Mouse (Mus musculus): Measurements from ENCODE around the gene St6galnac6. TPM values are rescaled to one million over a fixed set of nuclear protein-coding genes. Genes with fewer than 3 reads are reported as not detected.

St6galnac6 gene
- total and polyA plus RNA-seq, 3 experiments = 12.5 to 26.5 TPM; not detected in 1

DNA sequence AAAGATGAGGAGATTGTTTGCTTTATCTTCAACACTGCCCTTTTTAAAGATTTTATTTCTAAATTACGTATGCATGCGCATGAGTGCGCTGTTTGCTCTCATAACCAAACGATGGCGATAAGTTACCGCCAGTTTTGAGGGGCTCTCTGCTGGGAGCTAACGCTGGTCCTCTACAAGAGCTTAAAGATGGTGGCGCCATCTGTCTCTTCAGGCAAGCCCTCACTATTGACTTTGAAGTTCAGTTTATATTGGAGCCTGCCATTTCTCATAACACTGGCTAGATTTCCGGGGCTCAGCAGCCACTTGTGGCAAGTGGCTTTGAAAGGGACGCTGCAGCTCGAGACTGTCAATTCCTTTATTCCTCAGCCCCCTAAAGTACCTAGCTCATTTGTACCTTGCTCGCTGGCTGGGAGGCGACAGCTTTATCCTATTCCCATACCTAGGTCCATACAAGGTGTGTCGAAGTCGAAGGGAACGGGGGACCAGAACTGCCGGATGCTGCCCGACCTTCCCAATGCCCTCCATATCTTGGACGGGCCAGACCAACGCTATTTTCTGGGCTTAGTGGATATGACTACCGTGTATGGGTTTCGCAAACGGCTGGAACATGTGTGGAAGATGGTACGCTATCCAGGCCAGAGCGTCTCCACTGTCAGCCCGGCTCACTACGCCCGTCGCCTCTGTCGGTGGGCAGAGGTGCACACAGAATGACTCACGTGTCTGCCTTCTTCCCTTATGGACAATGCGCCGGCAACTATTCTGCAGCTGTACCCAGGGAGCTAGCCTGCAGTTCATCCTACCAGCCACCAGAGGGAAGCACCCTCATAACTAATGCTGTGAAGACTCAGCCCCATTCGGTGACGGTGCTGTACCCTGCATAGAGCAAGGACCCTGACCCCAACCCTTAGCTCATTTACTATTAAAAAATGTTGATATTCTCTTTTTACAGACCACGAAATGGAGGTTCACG is 16.4 kb upstream of the St6galnac6 start:
- Histone ChIP-seq H3K79me2 (ENCODE audit: control insufficient read depth, insufficient read depth, low read length, poor library complexity) (peaks cover 12% of the 10 kb centered on the region), H3K4me1 (ENCODE audit: control insufficient read depth in 1 of 2, insufficient read depth in 2 of 2, low read length in 2 of 2) (peaks cover 0 to 22% of the 10 kb centered on the region in 2 experiments; a peak in 2 of 4 replicates), H3K36me3 (ENCODE audit: control insufficient read depth in 1 of 2, insufficient read depth in 2 of 2, low read length in 2 of 2) (peaks cover 0 to 13% of the 10 kb centered on the region in 2 experiments; a peak in 2 of 4 replicates), H3K9ac (ENCODE audit: control insufficient read depth, low read depth, low read length, poor library complexity, severe bottlenecking) (peak overlapping the region; percentile 60), H3K4me3 (ENCODE audit: control insufficient read depth in 1 of 2, insufficient read depth in 1 of 2, low read depth in 2 of 2, low read length in 2 of 2) (peak overlapping the region; percentile 50 to 57), H3K9me3 (replicated peaks; ENCODE audit: insufficient read depth, low read length) (no peaks in the 10 kb centered on the region), H3K27ac (ENCODE audit: control insufficient read depth, low read depth, low read length) (peak overlapping the region; percentile 48), H3K27me3 (ENCODE audit: control insufficient read depth in 1 of 2, insufficient read depth in 2 of 2, low read length in 2 of 2) (no peaks in the 10 kb centered on the region)
- peak; percentile 95 for DNase-seq (ENCODE audit: low read depth, low spot score)
- TF ChIP-seq CTCF (IDR thresholded peaks at IDR 0.05 in 2 of 3, conservative IDR thresholded peaks at IDR 0.05 in 1 of 3; ENCODE audit: control insufficient read depth in 1 of 3, insufficient read depth in 1 of 3, low read depth in 2 of 3, low read length in 3 of 3, poor library complexity in 1 of 3, severe bottlenecking in 1 of 3) (peak; percentile 78 to 97 (median 95)), POLR2A (IDR thresholded peaks at IDR 0.05; ENCODE audit: control insufficient read depth in 1 of 2, insufficient read depth in 1 of 2, low read depth in 1 of 2, low read length in 2 of 2, poor library complexity in 1 of 2) (peak; percentile 22 to 83; a peak in 2 of 4 replicates), POLR2AphosphoS2 (IDR thresholded peaks at IDR 0.05; ENCODE audit: low read length) (0 out of 2 replicates have a peak, but pooled peaks have one; percentile 43), TBP (IDR thresholded peaks at IDR 0.05; ENCODE audit: low read depth, low read length) (peak; percentile 47; the same call in 1 of the 2 replicates), GABPA (IDR thresholded peaks at IDR 0.05; ENCODE audit: low read depth, low read length) (no peak), TCF12 (IDR thresholded peaks at IDR 0.05; ENCODE audit: low read depth, low read length) (no peak), UBTF (IDR thresholded peaks at IDR 0.05; ENCODE audit: borderline replicate concordance, insufficient read depth, low read depth, low read length) (no peak), MYB (IDR thresholded peaks at IDR 0.05; ENCODE audit: low read depth, low read length) (no peak), RAD21 (IDR thresholded peaks at IDR 0.05; ENCODE audit: low read depth, low read length) (peak; percentile 84), SMC3 (IDR thresholded peaks at IDR 0.05; ENCODE audit: low read depth, low read length) (peak; percentile 79), ZNF384 (IDR thresholded peaks at IDR 0.05; ENCODE audit: low read depth, low read length) (no peak), POLR2AphosphoS5 (IDR thresholded peaks at IDR 0.05; ENCODE audit: borderline replicate concordance, low read depth, low read length) (no peak), EP300 (IDR thresholded peaks at IDR 0.05; ENCODE audit: low read depth in 1 of 2, low read length in 2 of 2) (0 out of 4 replicates have a peak, but pooled peaks of 1 of the 2 experiments have one; percentile 22), CHD2 (IDR thresholded peaks at IDR 0.05; ENCODE audit: low read length) (no peak), SIN3A (IDR thresholded peaks at IDR 0.05; ENCODE audit: low read length) (peak; percentile 86), ELF1 (IDR thresholded peaks at IDR 0.05; ENCODE audit: low read depth, low read length) (peak; percentile 27; the same call in 1 of the 2 replicates), ZMIZ1 (IDR thresholded peaks at IDR 0.05; ENCODE audit: low read depth, low read length) (no peak; the same call in 1 of the 2 replicates), GATA1 (IDR thresholded peaks at IDR 0.05; ENCODE audit: low read depth, low read length) (0 out of 2 replicates have a peak, but pooled peaks have one; percentile 7), BHLHE40 (IDR thresholded peaks at IDR 0.05; ENCODE audit: borderline replicate concordance, low read depth, low read length) (peak; percentile 88), JUND (IDR thresholded peaks at IDR 0.05; ENCODE audit: low read depth, low read length) (no peak), MYC (IDR thresholded peaks at IDR 0.05; ENCODE audit: low read depth, low read length) (peak; percentile 83), NRF1 (IDR thresholded peaks at IDR 0.05; ENCODE audit: insufficient read depth, low read depth, low read length, poor library complexity, severe bottlenecking) (peak; percentile 53), ZC3H11A (IDR thresholded peaks at IDR 0.05; ENCODE audit: low read depth, low read length) (peak; percentile 64), NELFE (IDR thresholded peaks at IDR 0.05; ENCODE audit: low read depth, low read length) (peak; percentile 62), MAX (IDR thresholded peaks at IDR 0.05; ENCODE audit: low read length) (peak; percentile 84), MEF2A (IDR thresholded peaks at IDR 0.05; ENCODE audit: extremely low read depth, insufficient replicate concordance, low read depth, low read length, poor library complexity, severe bottlenecking) (no peak), ETS1 (IDR thresholded peaks at IDR 0.05; ENCODE audit: low read depth, low read length) (0 out of 2 replicates have a peak, but pooled peaks have one; percentile 34), USF1 (IDR thresholded peaks at IDR 0.05; ENCODE audit: low read depth, low read length) (peak; percentile 75), MAZ (IDR thresholded peaks at IDR 0.05; ENCODE audit: low read depth, low read length) (0 out of 2 replicates have a peak, but pooled peaks have one; percentile 43), MXI1 (IDR thresholded peaks at IDR 0.05; ENCODE audit: low read depth, low read length) (peak; percentile 96), E2F4 (IDR thresholded peaks at IDR 0.05; ENCODE audit: borderline replicate concordance, low read depth, low read length) (no peak), HCFC1 (IDR thresholded peaks at IDR 0.05; ENCODE audit: low read depth, low read length) (peak; percentile 47; the same call in 1 of the 2 replicates), CHD1 (IDR thresholded peaks at IDR 0.05; ENCODE audit: low read depth, low read length) (no peak)

All from MEL (cell line).